Mouse (Mus musculus) hindbrain, embryonic 15.5 days (tissue): Measurements from ENCODE around the gene 5730455P16Rik. TPM values are rescaled to one million over a fixed set of nuclear protein-coding genes. Genes with fewer than 3 reads are reported as not detected.
"Not testable (repeated sequence)": the region's sequence is repeated elsewhere in the genome, so short reads cannot be mapped to it uniquely, and the experiment has no call there.

Experiments
- ATAC-seq: fragments of 200-750 bp; cut with Nextera tagmentation; 2 replicates; pipeline ENCODE4 v1.8.0; 2017; ENCODE audit warnings: low read depth, moderate number of reproducible peaks, moderate TSS enrichment; ENCODE audit not compliant: low FRiP score
- H3K27ac ChIP-seq: fragments of 300-500 bp; sonication (generic); replicated peaks from 2 replicates; pipeline ENCODE4 v1.5.1; 2015; ENCODE audit warnings: mild to moderate bottlenecking, inconsistent platforms
- H3K27me3 ChIP-seq: fragments of 300-500 bp; sonication (generic); 2 replicates; pipeline ENCODE4 v1.6.1; 2015; ENCODE audit warnings: control low read depth, inconsistent platforms
- H3K36me3 ChIP-seq: fragments of 300-500 bp; sonication (generic); 2 replicates; pipeline ENCODE4 v1.6.1; 2015; ENCODE audit warnings: control low read depth, inconsistent platforms
- H3K4me1 ChIP-seq: fragments of 300-500 bp; sonication (generic); replicated peaks from 2 replicates; pipeline ENCODE4 v1.6.1; 2015; ENCODE audit warnings: control low read depth, inconsistent platforms
- H3K4me2 ChIP-seq: fragments of 300-500 bp; sonication (generic); 2 replicates; pipeline ENCODE4 v1.6.1; 2015; ENCODE audit warnings: moderate library complexity, mild to moderate bottlenecking, inconsistent platforms
- H3K4me3 ChIP-seq: fragments of 300-500 bp; sonication (generic); 2 replicates; pipeline ENCODE4 v1.5.1; 2015; ENCODE audit warnings: mild to moderate bottlenecking, inconsistent platforms
- H3K9ac ChIP-seq: fragments of 300-500 bp; sonication (generic); 2 replicates; pipeline ENCODE4 v1.6.1; 2015; ENCODE audit warnings: inconsistent platforms
- H3K9me3 ChIP-seq: fragments of 300-500 bp; sonication (generic); 2 replicates; pipeline ENCODE4 v1.6.1; 2016; ENCODE audit warnings: control low read depth, inconsistent platforms
- WGBS: fragments of 180-500 bp; shearing (Covaris S2); methylation state at CpG from one replicate; pipeline ENCODE4 v1.1.7; 2015; 5-methylcytosine and 5-hydroxymethylcytosine counted together
- polyA plus RNA-seq: library from polyadenylated mRNA; unstranded; fragments of >200 nt; fragmentation: Nextera tagmentation; extraction: Ambion mirVana; gene quantifications from 2 replicates; pipeline ENCODE4 v1.2.1, GENCODE M21; 2015

The 5730455P16Rik gene
- polyA plus RNA-seq: 34.2 and 39.0 TPM in 2 replicates

DNA sequence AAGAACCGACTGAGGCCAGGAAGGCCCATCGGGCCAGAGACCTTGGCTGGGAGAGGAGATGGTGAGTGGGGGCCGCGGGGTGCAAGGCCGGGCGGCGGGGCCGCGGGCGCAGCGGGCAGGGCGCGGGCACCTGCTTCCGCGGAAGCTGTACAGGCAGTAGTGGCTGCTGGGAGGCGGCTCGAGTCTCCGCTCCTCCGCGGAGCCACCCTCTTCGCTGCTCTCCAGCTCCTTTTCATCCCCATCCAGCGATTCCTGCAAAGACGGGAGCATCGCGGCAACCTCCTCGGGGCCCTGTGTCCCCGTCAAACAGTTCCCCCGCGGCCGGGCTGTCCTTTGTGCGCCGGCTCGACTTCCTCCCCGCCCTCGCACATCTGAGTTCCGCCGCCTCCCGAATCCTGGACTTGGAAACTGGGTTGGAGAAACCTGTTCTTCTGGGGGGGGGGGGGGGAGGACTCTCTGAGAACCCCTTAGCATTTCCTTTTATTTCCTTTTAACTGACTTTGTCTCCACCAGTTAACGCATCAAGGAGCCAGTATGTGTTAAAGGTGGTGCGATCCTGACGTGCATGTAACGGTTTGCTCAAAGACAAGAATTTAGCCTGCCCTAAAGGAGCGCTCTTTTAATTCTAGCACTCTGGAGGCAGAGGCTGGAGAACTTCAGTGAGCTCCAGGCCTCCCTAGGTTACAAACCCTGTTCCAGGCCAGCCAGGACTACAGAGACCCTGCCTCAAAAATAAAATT is at the start of gene 5730455P16Rik:
Gene 5730455P16Rik (minus strand): TSS at position 323 of the 740 bp plus-strand sequence.
- Histone ChIP-seq H3K9me3 (no peaks in the 10 kb centered on the region), H3K9ac (peak within 1 kb of the TSS; percentile 97), H3K27me3 (no peaks in the 10 kb centered on the region), H3K4me2 (peak within 1 kb of the TSS; percentile 90), H3K4me1 (peaks cover 26% of the 10 kb centered on the region), H3K36me3 (peaks cover 18% of the 10 kb centered on the region), H3K27ac (peak within 1 kb of the TSS; percentile 94), H3K4me3 (peak within 1 kb of the TSS; percentile 85)
- 2% methylated on average over 37 of the region's 43 CpGs for WGBS
- ATAC-seq: peak; percentile 86

DNA sequence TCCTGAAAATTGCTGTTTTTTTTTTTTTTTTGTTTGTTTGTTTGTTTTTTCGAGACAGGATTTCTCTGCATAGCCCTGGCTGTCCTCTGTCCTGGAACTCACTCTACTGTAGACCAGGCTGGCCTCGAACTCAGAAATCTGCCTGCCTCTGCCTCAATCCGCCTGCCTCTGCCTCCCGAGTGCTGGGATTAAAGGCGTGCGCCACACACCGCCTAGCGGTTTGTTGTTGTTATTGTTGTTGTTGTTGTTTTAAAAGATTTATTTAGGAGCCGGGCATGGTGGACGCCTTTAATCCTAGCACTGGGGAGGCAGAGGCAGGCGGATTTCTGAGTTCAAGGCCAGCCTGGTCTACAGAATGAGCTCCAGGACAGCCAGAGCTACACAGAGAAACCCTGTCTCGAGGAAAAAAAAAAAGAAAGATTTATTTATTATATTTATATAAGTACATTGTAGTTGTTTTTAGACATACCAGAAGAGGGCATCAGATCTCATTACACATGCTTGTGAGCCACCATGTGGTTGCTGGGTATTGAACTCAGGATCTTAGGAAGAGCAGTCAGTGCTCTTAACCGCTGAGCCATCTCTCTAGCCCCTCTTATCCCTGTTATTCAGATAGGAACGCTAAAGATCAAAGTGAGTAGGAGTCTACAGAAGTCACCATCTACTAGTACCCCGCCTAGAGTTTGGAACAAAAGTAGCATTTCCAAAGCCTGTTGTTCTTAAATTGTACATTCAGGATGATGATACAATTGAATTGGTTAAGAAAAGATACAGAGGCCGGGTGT is 48.4 kb upstream of the 5730455P16Rik start:
- not testable (repeated sequence) for H3K4me2 ChIP-seq, ATAC-seq, H3K27me3 ChIP-seq, H3K36me3 ChIP-seq, H3K27ac ChIP-seq, H3K9me3 ChIP-seq, H3K9ac ChIP-seq, H3K4me3 ChIP-seq
- H3K4me1 ChIP-seq: peaks cover 11% of the 10 kb centered on the region
- 85% methylated on average over 16 of the region's 16 CpGs for WGBS

GRCm38 (mm10) chr11:80425247-80425778 is 47.5 kb upstream of the 5730455P16Rik start:
- no peak for ATAC-seq
- H3K27ac ChIP-seq: no peak overlapping the region
- no peak overlapping the region for H3K4me3 ChIP-seq
- no peaks in the 10 kb centered on the region for H3K9me3 ChIP-seq
- H3K4me2 ChIP-seq: no peak overlapping the region
- no peaks in the 10 kb centered on the region for H3K36me3 ChIP-seq
- H3K9ac ChIP-seq: no peak overlapping the region
- WGBS: 65% methylated on average over 5 of the region's 5 CpGs
- H3K4me1 ChIP-seq: peaks cover 11% of the 10 kb centered on the region
- no peaks in the 10 kb centered on the region for H3K27me3 ChIP-seq

DNA sequence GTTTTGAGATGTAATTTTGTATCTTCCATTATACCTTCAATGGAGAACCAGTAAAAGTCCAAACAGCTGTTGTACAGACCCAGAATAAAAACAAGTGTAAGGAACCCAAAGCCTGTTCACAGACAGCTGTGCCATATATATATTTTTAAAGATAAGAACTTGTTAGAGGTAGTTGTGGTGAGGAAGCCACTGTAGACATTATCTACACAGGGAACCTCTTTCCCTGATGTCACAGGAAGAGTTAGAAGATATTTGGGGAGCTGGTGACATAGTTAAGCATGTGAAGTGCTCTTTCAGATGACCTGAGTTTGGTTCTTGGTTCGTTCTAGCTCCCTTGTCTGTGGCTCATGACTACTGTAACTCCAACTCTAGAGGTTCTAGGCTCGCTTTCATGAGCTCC is 46.9 kb upstream of the 5730455P16Rik start:
- H3K9me3 ChIP-seq: no peaks in the 10 kb centered on the region
- H3K27ac ChIP-seq: no peak overlapping the region
- H3K4me1 ChIP-seq: peaks cover 8% of the 10 kb centered on the region
- H3K9ac ChIP-seq: no peak overlapping the region
- H3K36me3 ChIP-seq: no peaks in the 10 kb centered on the region
- H3K27me3 ChIP-seq: no peaks in the 10 kb centered on the region
- 89% methylated on average over 2 of the region's 2 CpGs for WGBS
- no peak for ATAC-seq
- no peak overlapping the region for H3K4me3 ChIP-seq
- no peak overlapping the region for H3K4me2 ChIP-seq

- Histone ChIP-seq H3K27ac (no peak overlapping the region), H3K4me1 (no peaks in the 10 kb centered on the region), H3K4me3 (no peak overlapping the region), H3K36me3 (peaks cover 9% of the 10 kb centered on the region), H3K9me3 (peaks cover 4% of the 10 kb centered on the region; the same call in 1 of the 2 replicates), H3K4me2 (no peak overlapping the region), H3K27me3 (no peaks in the 10 kb centered on the region), H3K9ac (no peak overlapping the region)
- 89% methylated on average over 7 of the region's 7 CpGs for WGBS
- ATAC-seq: no peak
Measured at GRCm38 (mm10) chr11:80421421-80422047, 43.7 kb upstream of the 5730455P16Rik start.

DNA sequence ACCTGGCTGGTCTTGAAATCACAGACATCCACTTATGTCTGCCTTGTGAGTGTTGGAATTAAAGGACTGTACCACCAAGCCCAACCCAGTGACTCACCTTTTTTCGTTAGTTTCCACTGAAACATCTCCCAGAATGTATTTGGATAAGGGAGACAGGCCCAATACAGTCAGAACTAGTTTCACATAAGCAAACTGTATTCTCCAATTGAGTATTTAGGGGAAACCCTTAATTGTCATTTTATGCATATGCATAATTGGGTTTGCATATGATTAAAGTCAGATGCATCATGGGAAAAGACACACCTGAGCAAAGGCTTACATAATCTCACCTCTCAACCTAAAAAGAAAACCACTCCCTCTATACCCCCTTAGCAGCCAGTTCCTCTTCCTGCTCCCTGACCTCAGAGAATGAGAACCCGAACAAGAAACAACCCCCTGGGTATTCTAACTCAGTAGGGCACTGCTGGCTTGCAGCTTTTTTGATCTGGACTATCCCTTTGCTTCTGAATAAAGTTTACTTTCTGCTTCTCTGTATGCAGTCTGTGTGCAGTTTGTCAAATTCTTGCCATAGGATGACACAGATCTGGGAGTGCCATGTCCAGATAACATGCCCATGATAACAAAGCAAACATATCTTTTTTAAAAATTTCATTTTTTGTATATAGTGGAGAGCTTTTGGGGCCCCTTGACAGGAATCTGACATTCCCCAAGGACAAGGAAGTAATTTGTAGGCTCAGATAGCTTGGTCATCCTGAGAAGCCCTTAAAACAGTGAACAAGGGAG is 42.6 kb upstream of the 5730455P16Rik start:
- WGBS: 72% methylated on average over 2 of the region's 2 CpGs
- Histone ChIP-seq H3K36me3 (peaks cover 15% of the 10 kb centered on the region), H3K4me1 (no peaks in the 10 kb centered on the region), H3K9ac (no peak overlapping the region), H3K27me3 (no peaks in the 10 kb centered on the region), H3K27ac (no peak overlapping the region), H3K9me3 (peaks cover 4% of the 10 kb centered on the region; the same call in 1 of the 2 replicates), H3K4me3 (no peak overlapping the region), H3K4me2 (no peak overlapping the region)
- no peak for ATAC-seq

DNA sequence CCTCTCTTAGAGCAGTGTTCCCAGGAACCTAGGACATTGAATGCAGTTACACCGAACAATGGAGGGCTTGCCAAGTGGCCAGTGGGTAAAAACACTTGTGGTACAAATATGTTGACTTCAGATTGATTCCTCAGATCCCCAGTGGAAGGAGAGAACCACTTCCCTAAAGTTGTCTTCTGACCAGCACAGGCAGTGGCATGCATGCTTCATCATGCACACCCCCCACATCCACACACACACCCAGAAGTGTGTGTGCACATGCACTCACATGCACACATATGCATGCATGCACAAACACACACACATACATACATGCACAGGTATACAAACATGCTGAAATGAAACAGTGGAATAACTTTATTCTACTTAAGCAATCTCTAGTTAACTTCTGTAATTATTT is 41.9 kb upstream of the 5730455P16Rik start:
- 79% methylated on average over 1 of the region's 1 CpGs for WGBS
- H3K27me3 ChIP-seq: no peaks in the 10 kb centered on the region
- no peak overlapping the region for H3K4me3 ChIP-seq
- no peak overlapping the region for H3K9ac ChIP-seq
- no peak overlapping the region for H3K4me2 ChIP-seq
- H3K4me1 ChIP-seq: no peaks in the 10 kb centered on the region
- no peak overlapping the region for H3K27ac ChIP-seq
- H3K36me3 ChIP-seq: peaks cover 21% of the 10 kb centered on the region
- no peak for ATAC-seq
- H3K9me3 ChIP-seq: peaks cover 4% of the 10 kb centered on the region; the same call in 1 of the 2 replicates

- Histone ChIP-seq H3K27me3 (no peaks in the 10 kb centered on the region), H3K4me3 (no peak overlapping the region), H3K36me3 (peaks cover 30% of the 10 kb centered on the region), H3K9me3 (peaks cover 4% of the 10 kb centered on the region; the same call in 1 of the 2 replicates), H3K27ac (no peak overlapping the region), H3K9ac (no peak overlapping the region), H3K4me2 (no peak overlapping the region), H3K4me1 (no peaks in the 10 kb centered on the region)
- WGBS: 94% methylated on average over 5 of the region's 5 CpGs
- ATAC-seq: no peak
Measured at GRCm38 (mm10) chr11:80417085-80417484, 39.3 kb upstream of the 5730455P16Rik start.

- Histone ChIP-seq H3K4me2 (no peak overlapping the region), H3K36me3 (peaks cover 46% of the 10 kb centered on the region), H3K4me3 (no peak overlapping the region), H3K9me3 (no peaks in the 10 kb centered on the region), H3K9ac (no peak overlapping the region), H3K27me3 (no peaks in the 10 kb centered on the region), H3K4me1 (no peaks in the 10 kb centered on the region), H3K27ac (no peak overlapping the region)
- ATAC-seq: no peak
- 89% methylated on average over 2 of the region's 2 CpGs for WGBS
Measured at GRCm38 (mm10) chr11:80410377-80410776, 32.5 kb upstream of the 5730455P16Rik start.

- H3K36me3 ChIP-seq: peaks cover 46% of the 10 kb centered on the region
Measured at GRCm38 (mm10) chr11:80407878-80408277, 30.0 kb upstream of the 5730455P16Rik start.

GRCm38 (mm10) chr11:80396617-80397016 is 18.8 kb upstream of the 5730455P16Rik start:
- Histone ChIP-seq H3K36me3 (peaks cover 71% of the 10 kb centered on the region), H3K27me3 (no peaks in the 10 kb centered on the region), H3K27ac (no peak overlapping the region), H3K9me3 (no peaks in the 10 kb centered on the region), H3K4me2 (no peak overlapping the region), H3K4me3 (no peak overlapping the region), H3K4me1 (no peaks in the 10 kb centered on the region), H3K9ac (no peak overlapping the region)
- no peak for ATAC-seq
- 91% methylated on average over 4 of the region's 4 CpGs for WGBS

More at GRCm38 (mm10) chr11:80407878-80408277, 30.0 kb upstream of the 5730455P16Rik start:
- not testable (repeated sequence) for H3K9ac ChIP-seq, H3K4me3 ChIP-seq, H3K4me1 ChIP-seq, H3K4me2 ChIP-seq, ATAC-seq, H3K27me3 ChIP-seq, H3K9me3 ChIP-seq, H3K27ac ChIP-seq
- WGBS: 96% methylated on average over 6 of the region's 6 CpGs
